Comparison of ENCODE assay signal across 28 mouse cellular contexts in genomic region chr2:31987774-31988173, GRCm38 (mm10). TPM values are rescaled to one million over a fixed set of nuclear protein-coding genes. Genes with fewer than 3 reads are reported as not detected.
"Had no signal": no experiment of that assay in that cellular context is flagged by ENCODE, and none has a peak within 500 bp of the region (broad histone marks: within the 10 kb centered on the region; RNA-seq: fewer than 3 reads in every experiment).

No protein-coding gene starts in this region.

- H3K9me3 ChIP-seq: embryonic facial prominence, embryonic 10.5 days; embryonic facial prominence, embryonic 12.5 days; embryonic facial prominence, embryonic 13.5 days; embryonic facial prominence, embryonic 15.5 days; forebrain, embryonic 10.5 days; forebrain, embryonic 12.5 days; forebrain, embryonic 13.5 days; forebrain, embryonic 15.5 days had no signal

- H3K4me1 ChIP-seq: embryonic facial prominence, embryonic 10.5 days; embryonic facial prominence, embryonic 12.5 days; embryonic facial prominence, embryonic 13.5 days; embryonic facial prominence, embryonic 15.5 days; forebrain, embryonic 10.5 days; forebrain, embryonic 12.5 days; forebrain, embryonic 13.5 days; forebrain, embryonic 15.5 days had no signal

- ATAC-seq: forebrain, embryonic 13.5 days; forebrain, embryonic 14.5 days; forebrain, embryonic 15.5 days; forebrain, embryonic 16.5 days; forebrain, postnatal 0 days had no signal

- H3K4me2 ChIP-seq: embryonic facial prominence, embryonic 12.5 days; embryonic facial prominence, embryonic 13.5 days; embryonic facial prominence, embryonic 15.5 days; forebrain, embryonic 12.5 days; forebrain, embryonic 13.5 days; forebrain, embryonic 15.5 days had no signal

- H3K9ac ChIP-seq: embryonic facial prominence, embryonic 12.5 days; embryonic facial prominence, embryonic 13.5 days; embryonic facial prominence, embryonic 15.5 days; forebrain, embryonic 12.5 days; forebrain, embryonic 13.5 days; forebrain, embryonic 15.5 days; forebrain, postnatal 0 days had no signal

- H3K4me3 ChIP-seq: embryonic facial prominence, embryonic 10.5 days; embryonic facial prominence, embryonic 12.5 days; embryonic facial prominence, embryonic 13.5 days; embryonic facial prominence, embryonic 15.5 days; erythroblast, embryonic 14.5 days; forebrain, embryonic 10.5 days; forebrain, embryonic 12.5 days; forebrain, embryonic 13.5 days; forebrain, embryonic 15.5 days; gastrocnemius, adult 2 months; heart, adult 2 months had no signal

- DNase-seq: cerebellum, adult 8-10 months; cerebellum, adult 9-11 months; cerebellum, postnatal 10 days; cerebellum, postnatal 14 days; cerebellum, postnatal 25 days; cerebellum, postnatal 36 days; embryo, embryonic 11 days; forebrain, postnatal 0 days; gastrocnemius, adult 2 months; gastrocnemius, postnatal 10 days; gastrocnemius, postnatal 14 days; gastrocnemius, postnatal 25 days; gastrocnemius, postnatal 36 days; heart, adult 11 months; heart, adult 18-20 months; heart, adult 2 months had no signal

- H3K27me3 ChIP-seq: embryonic facial prominence, embryonic 12.5 days; embryonic facial prominence, embryonic 13.5 days; embryonic facial prominence, embryonic 15.5 days; forebrain, embryonic 12.5 days; forebrain, embryonic 13.5 days; forebrain, embryonic 15.5 days had no signal

- H3K27ac ChIP-seq: embryonic facial prominence, embryonic 10.5 days; embryonic facial prominence, embryonic 12.5 days; embryonic facial prominence, embryonic 13.5 days; embryonic facial prominence, embryonic 15.5 days; forebrain, embryonic 10.5 days; forebrain, embryonic 12.5 days; forebrain, embryonic 13.5 days; forebrain, embryonic 15.5 days; gastrocnemius, adult 2 months; heart, adult 2 months had no signal

RNA-seq across cellular contexts. Expression of gene Aif1l, which starts 37.8 kb away (rescaled TPM):
- total RNA-seq: granulocyte monocyte progenitor cell, adult 5-6 weeks had no signal
- polyA plus RNA-seq: erythroblast, embryonic 14.5 days had no signal
